Mouse (Mus musculus) lung, postnatal 0 days (tissue): ENCODE measurements around the gene Chst8. TPM values are rescaled to one million over a fixed set of nuclear protein-coding genes. Genes with fewer than 3 reads are reported as not detected.

Experiments used
- ATAC-seq: fragments of 200-750 bp; cut with Nextera tagmentation; 2 replicates; pipeline ENCODE4 v1.8.0; 2017; ENCODE audit warnings: moderate library complexity
- DNase-seq: peaks from one replicate; pipeline ENCODE4 v3.0.0-alpha.2; 2016; ENCODE audit warnings: low spot score
- H3K27ac ChIP-seq: fragments of 300-500 bp; sonication (generic); 2 replicates; pipeline ENCODE4 v1.5.1; 2014; ENCODE audit warnings: antibody characterized with exemption, mild to moderate bottlenecking, low read length, mixed read lengths
- H3K27me3 ChIP-seq: fragments of 300-500 bp; sonication (generic); replicated peaks from 2 replicates; pipeline ENCODE4 v1.6.1; 2014; ENCODE audit warnings: low read length, mixed read lengths; ENCODE audit not compliant: insufficient read depth
- H3K36me3 ChIP-seq: fragments of 300-500 bp; sonication (generic); 2 replicates; pipeline ENCODE4 v1.6.1; 2014; ENCODE audit warnings: low read length, mixed read lengths; ENCODE audit not compliant: insufficient read depth
- H3K4me1 ChIP-seq: fragments of 300-500 bp; sonication (generic); 2 replicates; pipeline ENCODE4 v1.6.1; 2014; ENCODE audit warnings: antibody characterized with exemption, low read depth, low read length, mixed read lengths; ENCODE audit not compliant: insufficient read depth
- H3K4me2 ChIP-seq: fragments of 300-500 bp; sonication (generic); replicated peaks from 2 replicates; pipeline ENCODE4 v1.6.1; 2014; ENCODE audit warnings: low read depth, mild to moderate bottlenecking, low read length, moderate library complexity, mixed read lengths
- H3K4me3 ChIP-seq: fragments of 300-500 bp; sonication (generic); 2 replicates; pipeline ENCODE4 v1.5.1; 2014; ENCODE audit warnings: low read depth, low read length
- H3K9ac ChIP-seq: fragments of 300-500 bp; sonication (generic); replicated peaks from 2 replicates; pipeline ENCODE4 v1.6.1; 2014; ENCODE audit warnings: low read depth, mild to moderate bottlenecking
- H3K9me3 ChIP-seq: fragments of 300-500 bp; sonication (generic); 2 replicates; pipeline ENCODE4 v1.6.1; 2016; ENCODE audit warnings: low read length, mixed read lengths
- CTCF ChIP-seq: IDR thresholded peaks from 2 replicates; pipeline ENCODE4 v1.5.1; 2016; ENCODE audit warnings: antibody characterized with exemption, mild to moderate bottlenecking
- EP300 ChIP-seq: IDR thresholded peaks from 2 replicates; pipeline ENCODE4 v1.6.1; 2016; ENCODE audit warnings: antibody characterized with exemption, mild to moderate bottlenecking, control low read depth
- WGBS: fragments of 180-500 bp; shearing (Covaris S2); extraction: QIAGEN DNeasy Blood & Tissue Kit; methylation state at CpG from one replicate; pipeline ENCODE4 v1.1.7; 2014; 5-methylcytosine and 5-hydroxymethylcytosine counted together
- polyA plus RNA-seq: library from polyadenylated mRNA; unstranded; fragments of >200 nt; fragmentation: Nextera tagmentation; extraction: Ambion mirVana; gene quantifications from 2 replicates; pipeline ENCODE4 v1.2.1, GENCODE M21; 2015

Chst8 gene
- polyA plus RNA-seq, 1 experiment from 2014 or later, result 5.9 TPM

DNA sequence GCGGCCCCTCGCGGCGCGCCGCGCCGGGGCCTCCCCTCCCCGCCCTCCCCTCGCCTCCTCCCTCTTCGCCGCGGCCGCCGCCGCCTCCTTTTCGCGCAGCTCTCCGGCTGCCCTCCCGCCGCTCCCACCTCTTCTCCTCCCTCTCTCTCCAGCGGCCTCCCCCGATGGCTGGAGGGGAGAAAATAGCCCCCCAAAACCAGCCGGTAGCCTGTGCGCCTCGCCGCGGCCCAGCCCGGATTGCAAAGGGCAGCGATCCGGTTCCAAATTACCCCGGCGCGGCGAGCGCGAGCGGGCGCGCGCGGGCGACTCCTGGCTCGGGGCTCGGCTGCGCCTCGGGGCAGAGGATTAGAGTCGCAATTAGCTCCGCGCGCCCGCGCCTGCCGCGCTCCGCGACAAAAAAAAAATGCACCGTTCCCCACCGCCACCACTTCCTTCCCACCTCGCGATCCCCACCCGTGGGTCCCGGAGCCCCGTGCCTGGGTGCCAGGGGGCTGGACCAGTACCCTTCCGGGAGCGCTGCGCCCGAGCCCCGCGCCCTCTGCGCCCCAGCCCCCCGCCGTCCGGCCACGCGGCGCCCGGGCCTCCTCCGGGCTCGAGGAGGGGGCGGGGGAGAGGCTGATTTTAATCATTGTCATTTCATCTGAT is 157.9 kb downstream of the Chst8 start:
- TF ChIP-seq CTCF, result no peak
- TF ChIP-seq EP300, result no peak
- Histone ChIP-seq H3K4me1 (no peaks in the 10 kb centered on the region), H3K9ac (peak overlapping the region; percentile 60), H3K27me3 (no peaks in the 10 kb centered on the region), H3K27ac (peak overlapping the region; percentile 91), H3K4me2 (peak overlapping the region; percentile 97), H3K4me3 (peak overlapping the region; percentile 63), H3K9me3 (no peaks in the 10 kb centered on the region), H3K36me3 (no peaks in the 10 kb centered on the region)
- DNase-seq (peak; percentile 64), ATAC-seq (peak; percentile 39)
- under 1% methylated on average over 56 of the region's 81 CpGs for WGBS

GRCm38 (mm10) chr7:34653731-34654440 is 158.6 kb downstream of the Chst8 start:
- Histone ChIP-seq H3K4me3 (peak overlapping the region; percentile 63), H3K27ac (peak overlapping the region; percentile 91), H3K9ac (peak overlapping the region; percentile 60; the same call in 1 of the 2 replicates), H3K4me2 (peak overlapping the region; percentile 97), H3K9me3 (no peaks in the 10 kb centered on the region), H3K36me3 (no peaks in the 10 kb centered on the region), H3K4me1 (no peaks in the 10 kb centered on the region), H3K27me3 (no peaks in the 10 kb centered on the region)
- peak; percentile 16 for DNase-seq
- peak; percentile 13 for ATAC-seq
- WGBS, result under 1% methylated on average over 41 of the region's 64 CpGs
- TF ChIP-seq EP300 (no peak), CTCF (no peak)

DNA sequence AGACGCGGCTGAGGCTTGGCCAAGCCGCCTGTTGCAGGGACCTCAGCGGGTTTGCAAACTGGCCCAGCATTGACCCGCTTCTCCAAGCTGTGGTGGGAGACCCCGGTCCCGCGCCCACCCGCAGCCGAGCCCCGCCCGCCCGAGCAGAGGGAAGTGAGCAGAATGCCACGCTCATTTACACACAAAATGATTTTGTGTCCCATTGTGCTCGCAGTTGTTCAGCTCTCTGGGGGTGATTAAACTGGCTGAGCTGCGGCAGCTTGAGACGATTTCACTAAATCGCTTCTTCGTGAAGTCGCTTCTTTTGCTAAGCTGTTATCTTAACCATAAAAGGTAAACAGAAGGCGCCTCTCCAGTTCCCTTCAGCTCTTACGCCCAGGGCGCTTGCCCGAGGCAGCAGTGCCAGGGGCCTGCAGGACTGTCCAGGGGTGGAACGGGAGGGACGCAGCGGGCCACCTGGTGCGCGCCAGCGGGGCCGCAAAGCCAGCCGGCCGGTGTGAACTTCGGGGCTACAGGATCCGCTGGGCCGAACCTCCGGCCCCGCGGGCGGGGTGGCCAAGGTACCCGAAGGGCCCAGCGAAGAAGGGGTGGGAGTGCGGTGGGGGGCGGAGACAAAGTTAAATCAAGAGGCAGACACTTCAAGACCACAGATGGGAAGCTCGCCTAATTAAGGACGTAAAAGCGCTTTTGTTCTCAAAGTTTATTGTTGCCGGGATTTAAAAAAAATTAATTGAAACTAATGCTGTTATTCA is 159.6 kb downstream of the Chst8 start:
- ATAC-seq (no peak), DNase-seq (peak; percentile 18)
- Histone ChIP-seq H3K27ac (no peak overlapping the region; the same call in 1 of the 2 replicates), H3K9ac (0 out of 2 replicates have a peak overlapping the region, but pooled peaks have one; percentile 9), H3K4me3 (peak overlapping the region; percentile 63), H3K4me2 (peak overlapping the region; percentile 97), H3K9me3 (no peaks in the 10 kb centered on the region), H3K36me3 (no peaks in the 10 kb centered on the region), H3K4me1 (no peaks in the 10 kb centered on the region), H3K27me3 (no peaks in the 10 kb centered on the region)
- WGBS, result 2% methylated on average over 48 of the region's 48 CpGs
- TF ChIP-seq EP300 (no peak), CTCF (no peak)

- TF ChIP-seq EP300 (no peak), CTCF (no peak)
- ATAC-seq, result no peak
- WGBS, result 72% methylated on average over 2 of the region's 2 CpGs
- Histone ChIP-seq H3K27ac (no peak overlapping the region), H3K4me1 (no peaks in the 10 kb centered on the region), H3K27me3 (no peaks in the 10 kb centered on the region), H3K9me3 (no peaks in the 10 kb centered on the region), H3K4me3 (no peak overlapping the region), H3K4me2 (no peak overlapping the region), H3K36me3 (no peaks in the 10 kb centered on the region), H3K9ac (no peak overlapping the region)
- no peak for DNase-seq
Observed at GRCm38 (mm10) chr7:34651381-34651780, 161.1 kb downstream of the Chst8 start.

DNA sequence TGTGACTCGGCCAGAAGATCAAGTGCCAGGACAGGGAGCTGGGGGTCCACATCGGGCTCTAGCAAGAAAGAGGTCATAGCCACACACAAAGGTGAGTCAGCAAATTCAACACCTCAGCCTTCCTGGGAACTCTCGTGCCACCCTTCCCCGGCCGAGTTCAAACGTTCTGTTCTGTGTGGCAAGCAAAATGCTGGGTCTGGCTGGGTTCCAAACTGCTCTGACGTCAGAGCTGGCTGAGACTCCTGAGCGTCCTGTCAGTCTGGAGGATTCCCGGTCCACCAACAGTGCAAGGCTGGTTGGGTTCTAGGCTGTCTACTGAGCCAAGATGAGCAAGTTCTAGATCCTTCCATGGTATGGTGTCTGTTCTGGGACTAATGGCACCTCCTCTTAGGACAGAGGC is 165.5 kb downstream of the Chst8 start:
- no peak overlapping the region for H3K4me2 ChIP-seq
- H3K27ac ChIP-seq, result no peak overlapping the region
- no peak overlapping the region for H3K4me3 ChIP-seq
- H3K9ac ChIP-seq, result no peak overlapping the region
- TF ChIP-seq EP300, result no peak
- H3K9me3 ChIP-seq, result no peaks in the 10 kb centered on the region
- no peaks in the 10 kb centered on the region; the same call in 1 of the 2 replicates for H3K36me3 ChIP-seq
- no peaks in the 10 kb centered on the region for H3K4me1 ChIP-seq
- DNase-seq, result peak; percentile 61
- 30% methylated on average over 9 of the region's 9 CpGs for WGBS
- no peaks in the 10 kb centered on the region for H3K27me3 ChIP-seq
- peak; percentile 62; the same call in 1 of the 2 replicates for ATAC-seq
